Mouse (Mus musculus): Measurements from ENCODE around the gene Ppfibp1.

- TF ChIP-seq MAFK (IDR thresholded peaks at IDR 0.05; ENCODE audit: insufficient read depth, low read depth, low read length) (no peak), ZC3H11A (IDR thresholded peaks at IDR 0.05; ENCODE audit: borderline replicate concordance, low read depth, low read length) (no peak), CHD2 (IDR thresholded peaks at IDR 0.05; ENCODE audit: low read depth, low read length) (no peak), HCFC1 (IDR thresholded peaks at IDR 0.05; ENCODE audit: borderline replicate concordance, insufficient read depth, low read length) (no peak)
Measured at GRCm38 (mm10) chr6:146971366-146971765, 83.1 kb downstream of the Ppfibp1 start.

All from ES-E14 (cell line).